Mouse (Mus musculus) mature B cell (primary cell): ENCODE measurements around the gene Acap1.
"Not testable (repeated sequence)": the region's sequence is repeated elsewhere in the genome, so short reads cannot be mapped to it uniquely, and the experiment has no call there.

Experiments
- in situ Hi-C: fragments of 300-500 bp; cut with MboI; formaldehyde crosslinking; loops from 2 replicates; pipeline ENCODE4 v1.14.3; 2019

Gene Acap1

GRCm38 (mm10) chr11:69876867-69877266, 18.5 kb downstream of the Acap1 start:
- in situ Hi-C loops = loop anchor here (5.0 kb wide), 1 partner anchor 120 kb away; the partner anchor contains the start of gene Polr2a

- in situ Hi-C loops = loop anchor here (5.0 kb wide), 1 partner anchor 119 kb away; the partner anchor contains the start of gene Polr2a
These were observed 19.2 kb downstream of the Acap1 start for GRCm38 (mm10) chr11:69876186-69876585.

- in situ Hi-C loops = no loop called here
These were observed 22.9 kb downstream of the Acap1 start for GRCm38 (mm10) chr11:69872451-69872850.

- in situ Hi-C loops = no loop called here
These were observed 23.5 kb downstream of the Acap1 start for GRCm38 (mm10) chr11:69871822-69872221.

- in situ Hi-C loops = no loop called here
These were observed 24.9 kb downstream of the Acap1 start for GRCm38 (mm10) chr11:69870289-69871069.

- in situ Hi-C loops = no loop called here
These were observed 28.0 kb downstream of the Acap1 start for GRCm38 (mm10) chr11:69867335-69867734.

- in situ Hi-C loops = no loop called here
These were observed 29.8 kb downstream of the Acap1 start for GRCm38 (mm10) chr11:69865561-69865960.

- in situ Hi-C loops = no loop called here
These were observed 31.0 kb downstream of the Acap1 start for GRCm38 (mm10) chr11:69864138-69864860.

- in situ Hi-C loops = not testable (repeated sequence)
These were observed 31.6 kb downstream of the Acap1 start for GRCm38 (mm10) chr11:69863729-69864128.

- in situ Hi-C loops = no loop called here
These were observed 37.0 kb downstream of the Acap1 start, which contains the start of gene Tnk1 for GRCm38 (mm10) chr11:69858113-69858998. Tnk1 (minus strand) TSS chr11:69858730.

GRCm38 (mm10) chr11:69855347-69855746, 40.0 kb downstream of the Acap1 start:
- in situ Hi-C loops = no loop called here

- in situ Hi-C loops = no loop called here
These were observed 40.7 kb downstream of the Acap1 start for GRCm38 (mm10) chr11:69854680-69855079.

- in situ Hi-C loops = no loop called here
These were observed 41.3 kb downstream of the Acap1 start for GRCm38 (mm10) chr11:69853994-69854393.

GRCm38 (mm10) chr11:69850754-69851153, 44.6 kb downstream of the Acap1 start:
- in situ Hi-C loops = no loop called here

GRCm38 (mm10) chr11:69849884-69850283, 45.5 kb downstream of the Acap1 start:
- in situ Hi-C loops = no loop called here

GRCm38 (mm10) chr11:69849128-69849527, 46.2 kb downstream of the Acap1 start:
- in situ Hi-C loops = no loop called here

- in situ Hi-C loops = no loop called here
These were observed 47.3 kb downstream of the Acap1 start for GRCm38 (mm10) chr11:69848021-69848420.

- in situ Hi-C loops = no loop called here
These were observed 48.3 kb downstream of the Acap1 start for GRCm38 (mm10) chr11:69846738-69847688.

GRCm38 (mm10) chr11:69846198-69846680, 49.1 kb downstream of the Acap1 start, which contains the start of gene Plscr3:
Plscr3 (plus strand) TSS chr11:69846376.
- in situ Hi-C loops = no loop called here

- in situ Hi-C loops = no loop called here
These were observed 56.6 kb downstream of the Acap1 start for GRCm38 (mm10) chr11:69838714-69839104.
